Mouse (Mus musculus) C2C12 (cell line): Measurements from ENCODE around the gene E030030I06Rik.
"Not testable (repeated sequence)": the region's sequence is repeated elsewhere in the genome, so short reads cannot be mapped to it uniquely, and the experiment has no call there.

Experiments
- CEBPB ChIP-seq: IDR thresholded peaks from one replicate; pipeline ENCODE4 v1.6.1; 2011; ENCODE audit warnings: low read depth, mild to moderate bottlenecking, control low read depth, moderate library complexity
- CTCF ChIP-seq: IDR thresholded peaks from one replicate; pipeline ENCODE4 v1.5.1; 2011; ENCODE audit not compliant: control insufficient read depth, insufficient read depth, insufficient read length
- MYOD1 ChIP-seq: IDR thresholded peaks from one replicate; pipeline ENCODE4 v1.6.1; 2011; ENCODE audit warnings: low read depth; ENCODE audit not compliant: control insufficient read depth, insufficient read length
- MYOG ChIP-seq: IDR thresholded peaks from one replicate; pipeline ENCODE4 v1.6.1; 2011; ENCODE audit not compliant: control insufficient read depth, insufficient read length; ENCODE audit errors: extremely low read depth

DNA sequence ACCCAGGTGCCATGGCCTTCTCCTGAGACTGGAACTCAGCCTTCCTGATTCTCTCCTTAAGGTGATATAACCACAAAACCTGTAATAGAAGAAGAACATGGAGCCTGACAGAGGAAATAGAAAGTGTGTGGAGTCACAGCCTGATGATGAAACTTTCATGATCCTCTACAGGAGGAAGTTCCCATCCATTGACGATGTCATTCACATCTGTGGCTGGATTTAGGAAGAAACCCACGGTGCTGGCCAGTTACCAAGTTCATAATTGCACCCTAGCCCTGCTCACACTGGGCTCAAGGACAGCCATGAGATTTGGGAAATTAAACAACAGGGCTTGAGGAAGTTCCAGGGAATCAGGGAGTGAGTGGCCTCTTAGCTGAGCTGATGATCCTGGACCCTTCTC, 17.0 kb upstream of the E030030I06Rik start:
- not testable (repeated sequence) for TF ChIP-seq CTCF, MYOG, CEBPB, MYOD1
